8 mouse cellular contexts compared by ENCODE assay signal in the genomic region with DNA sequence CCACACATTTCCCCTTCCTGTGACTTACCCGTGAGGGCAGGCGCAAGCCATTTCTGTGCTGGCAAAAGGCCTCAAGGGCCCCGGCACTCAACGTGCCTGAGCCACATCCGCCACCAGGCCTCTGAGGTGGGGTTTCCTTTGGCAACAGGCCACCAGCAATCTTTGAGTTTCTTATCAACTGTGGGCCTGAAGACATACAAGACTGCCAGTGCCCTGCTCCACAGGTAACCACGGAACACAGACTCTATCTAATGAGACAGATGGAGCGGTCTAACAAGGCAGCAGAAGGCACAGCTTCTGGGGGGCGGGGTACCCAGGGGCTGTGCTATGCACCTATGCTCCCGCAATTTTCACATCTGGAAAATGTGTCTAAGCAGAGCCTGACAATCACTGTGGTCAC. TPM values are rescaled to one million over a fixed set of nuclear protein-coding genes. Genes with fewer than 3 reads are reported as not detected.
DNase-seq lines count a peak whose midpoint lies in the region; ATAC-seq and TF ChIP-seq lines count a peak whose summit lies in the region.

No protein-coding gene starts in this region.

- no peak overlapping the region for H3K4me3 ChIP-seq in kidney, embryonic 14.5 days (ENCODE audit: low read length)
- peak overlapping the region; percentile 5; the same call in 1 of the 2 replicates for H3K4me3 ChIP-seq in heart, adult 2 months
- no peak overlapping the region for H3K4me3 ChIP-seq in limb, embryonic 13.5 days

- intact Hi-C loops in heart, adult 2 months (cut with DNase I): loop anchor here (2.0 to 5.0 kb wide), 3 partner anchors 55 to 99 kb away; a partner anchor contains a TSS

- TF ChIP-seq POLR2A in heart, adult 2 months (IDR thresholded peaks at IDR 0.05; ENCODE audit: insufficient read depth, low read depth, low read length): 0 out of 2 replicates have a peak, but pooled peaks have one; percentile 17

- peak; percentile 58 for DNase-seq in kidney, adult 18-20 months
- DNase-seq in heart, adult 2 months: peak; percentile 80 to 88
- peak; percentile 83 to 87 for DNase-seq in natural killer cell, adult 2 months (ENCODE audit: low spot score in 2 of 2)
- no peak for DNase-seq in retina, embryonic 14.5 days (ENCODE audit: low spot score)
- no peak for DNase-seq in yolk sac, embryonic 10.5 days (ENCODE audit: low spot score)
- no peak for DNase-seq in cerebellum, adult 9-10 months

- H3K4me1 ChIP-seq in kidney, embryonic 14.5 days (ENCODE audit: control insufficient read depth, insufficient read depth, low read length): no peaks in the 10 kb centered on the region
- H3K4me1 ChIP-seq in heart, adult 2 months (ENCODE audit: control insufficient read depth, insufficient read depth, low read length): peaks cover 26% of the 10 kb centered on the region
- H3K4me1 ChIP-seq in limb, embryonic 13.5 days: peaks cover 25% of the 10 kb centered on the region

- WGBS in kidney, embryonic 14.5 days: 74% methylated on average over 9 of the region's 9 CpGs
- 41% methylated on average over 9 of the region's 9 CpGs for WGBS in heart, adult 2 months
- WGBS in limb, embryonic 13.5 days: 32% methylated on average over 9 of the region's 9 CpGs

- H3K36me3 ChIP-seq in kidney, embryonic 14.5 days (ENCODE audit: control insufficient read depth, insufficient read depth, low read length): no peaks in the 10 kb centered on the region
- peaks cover 14% of the 10 kb centered on the region for H3K36me3 ChIP-seq in heart, adult 2 months (ENCODE audit: control insufficient read depth, insufficient read depth, low read length)
- H3K36me3 ChIP-seq in limb, embryonic 13.5 days: no peaks in the 10 kb centered on the region

- no peaks in the 10 kb centered on the region for H3K9me3 ChIP-seq in kidney, embryonic 14.5 days (ENCODE audit: control insufficient read depth, low read length)
- H3K9me3 ChIP-seq in limb, embryonic 13.5 days: 0 out of 2 replicates have a peak, but pooled peaks cover 4% of the 10 kb centered on the region

- H3K4me2 ChIP-seq in kidney, embryonic 14.5 days (replicated peaks; ENCODE audit: low read depth, low read length): no peak overlapping the region
- no peak overlapping the region for H3K4me2 ChIP-seq in limb, embryonic 13.5 days (replicated peaks)

- no peak overlapping the region for H3K27ac ChIP-seq in kidney, embryonic 14.5 days (ENCODE audit: low read depth, low read length)
- peak overlapping the region; percentile 72 for H3K27ac ChIP-seq in heart, adult 2 months
- no peak overlapping the region for H3K27ac ChIP-seq in limb, embryonic 13.5 days

- H3K9ac ChIP-seq in kidney, embryonic 14.5 days (ENCODE audit: low read depth, low read length): no peak overlapping the region
- no peak overlapping the region for H3K9ac ChIP-seq in heart, adult 2 months (ENCODE audit: low read depth, low read length)
- no peak overlapping the region for H3K9ac ChIP-seq in limb, embryonic 13.5 days

- TF ChIP-seq EP300 in heart, adult 2 months (IDR thresholded peaks at IDR 0.05; ENCODE audit: insufficient read depth, low read depth, low read length): peak; percentile 94

- H3K27me3 ChIP-seq in kidney, embryonic 14.5 days (ENCODE audit: control insufficient read depth, insufficient read depth, low read length): no peaks in the 10 kb centered on the region
- no peaks in the 10 kb centered on the region for H3K27me3 ChIP-seq in heart, adult 2 months (ENCODE audit: control insufficient read depth, insufficient read depth, low read length)
- 0 out of 2 replicates have a peak, but pooled peaks cover 2% of the 10 kb centered on the region for H3K27me3 ChIP-seq in limb, embryonic 13.5 days

- no peak for TF ChIP-seq CTCF in heart, adult 2 months (IDR thresholded peaks at IDR 0.05)

- H3K79me2 ChIP-seq in heart, adult 2 months (replicated peaks; ENCODE audit: control insufficient read depth, insufficient read depth, low read length): peaks cover 10% of the 10 kb centered on the region

- no peak for ATAC-seq in kidney, embryonic 14.5 days (ENCODE audit: low FRiP score, low TSS enrichment)
- ATAC-seq in limb, embryonic 13.5 days (ENCODE audit: low FRiP score, low read depth): peak; percentile 34; the same call in 1 of the 2 replicates

RNA-seq across cellular contexts. Expression of a gene that starts 54.4 kb away (rescaled TPM):
- 6.0 and 11.9 TPM in 2 replicates for polyA plus RNA-seq in kidney, embryonic 14.5 days (2014; fragmentation: Nextera tagmentation; extraction: Ambion mirVana)
- 10 to 100 TPM; 49.4 to 50.5 TPM for total RNA-seq in heart, adult 2 months (2021)
- 41.5 and 46.2 TPM in 2 replicates for polyA plus RNA-seq in heart, adult 2 months (2012; rRNA removed)
- polyA plus RNA-seq in limb, embryonic 13.5 days (2015; fragmentation: Nextera tagmentation; extraction: Ambion mirVana): 17.2 TPM in 2 replicates

Comparison
In these comparisons a context has a peak if more than half of its experiments do, and no peak if none do; other contexts are left out.
1. DNase-seq: peak in kidney, adult 18-20 months (single experiment), heart, adult 2 months (2 of 2) and natural killer cell, adult 2 months (2 of 2); none in retina, embryonic 14.5 days (single experiment), yolk sac, embryonic 10.5 days (single experiment) and cerebellum, adult 9-10 months (single experiment).